Mouse (Mus musculus) cortical plate, adult 2 months (tissue): ENCODE measurements around the gene Eif4e2.

Experiments
- CTCF ChIP-seq: fragments of 200-500 bp; IDR thresholded peaks from 2 replicates; pipeline ENCODE4 v1.5.1; 2011; ENCODE audit warnings: mild to moderate bottlenecking, control low read depth, low read length; ENCODE audit not compliant: insufficient read depth; ENCODE audit errors: extremely low read depth
- POLR2A ChIP-seq: fragments of 200-500 bp; IDR thresholded peaks from 2 replicates; pipeline ENCODE4 v1.6.1; 2011; ENCODE audit warnings: mild to moderate bottlenecking, low read length, control low read depth; ENCODE audit not compliant: insufficient read depth; ENCODE audit errors: extremely low read depth

- TF ChIP-seq CTCF, result no peak
- no peak for TF ChIP-seq POLR2A
These were observed 45.6 kb downstream of the Eif4e2 start for GRCm38 (mm10) chr1:87259316-87259715.
